ENCODE assay signal across 9 mouse cellular contexts in genomic region chr4:132048011-132048991, GRCm38 (mm10). TPM values are rescaled to one million over a fixed set of nuclear protein-coding genes. Genes with fewer than 3 reads are reported as not detected.
DNase-seq lines count a peak whose midpoint lies in the region; ATAC-seq and TF ChIP-seq lines count a peak whose summit lies in the region.
"Had no signal": no experiment of that assay in that cellular context is flagged by ENCODE, and none has a peak within 500 bp of the region (broad histone marks: within the 10 kb centered on the region; RNA-seq: fewer than 3 reads in every experiment).

No protein-coding gene starts in this region.

- H3K36me3 ChIP-seq in forebrain, embryonic 11.5 days (ENCODE audit: control insufficient read depth, insufficient read depth, low read length): no peaks in the 10 kb centered on the region
- no peaks in the 10 kb centered on the region for H3K36me3 ChIP-seq in hindbrain, embryonic 11.5 days (ENCODE audit: control insufficient read depth, insufficient read depth, low read length)
- H3K36me3 ChIP-seq in midbrain, embryonic 13.5 days: no peaks in the 10 kb centered on the region
- H3K36me3 ChIP-seq in stomach, embryonic 15.5 days: no peaks in the 10 kb centered on the region

- peak overlapping the region; percentile 84 for H3K4me2 ChIP-seq in forebrain, embryonic 11.5 days (ENCODE audit: low read depth, low read length, severe bottlenecking)
- H3K4me2 ChIP-seq in hindbrain, embryonic 11.5 days (replicated peaks; ENCODE audit: low read depth, low read length): peak overlapping the region; percentile 55
- H3K4me2 ChIP-seq in midbrain, embryonic 13.5 days (replicated peaks): peak overlapping the region; percentile 86
- peak overlapping the region; percentile 92 for H3K4me2 ChIP-seq in stomach, embryonic 15.5 days

- H3K27me3 ChIP-seq in forebrain, embryonic 11.5 days (ENCODE audit: control insufficient read depth, insufficient read depth, low read length): no peaks in the 10 kb centered on the region
- no peaks in the 10 kb centered on the region; the same call in 1 of the 2 replicates for H3K27me3 ChIP-seq in hindbrain, embryonic 11.5 days (ENCODE audit: control insufficient read depth, insufficient read depth, low read length)
- H3K27me3 ChIP-seq in midbrain, embryonic 13.5 days: no peaks in the 10 kb centered on the region
- H3K27me3 ChIP-seq in stomach, embryonic 15.5 days (replicated peaks): no peaks in the 10 kb centered on the region

- no peaks in the 10 kb centered on the region for H3K9me3 ChIP-seq in forebrain, embryonic 11.5 days (ENCODE audit: control insufficient read depth, low read length)
- no peaks in the 10 kb centered on the region for H3K9me3 ChIP-seq in hindbrain, embryonic 11.5 days (ENCODE audit: control insufficient read depth, low read length)
- H3K9me3 ChIP-seq in midbrain, embryonic 13.5 days: no peaks in the 10 kb centered on the region
- no peaks in the 10 kb centered on the region for H3K9me3 ChIP-seq in stomach, embryonic 15.5 days

- TF ChIP-seq POLR2A in bone marrow macrophage, adult 2 months (IDR thresholded peaks at IDR 0.05; ENCODE audit: borderline replicate concordance, low read depth, low read length): no peak

- intact Hi-C loops in gastrocnemius, postnatal 14 days (cut with DNase I; ENCODE audit: low total_unique reads): no loop called here
- intact Hi-C loops in left cerebral cortex, postnatal 4 days (cut with DNase I): no loop called here

- DNase-seq in gastrocnemius, adult 18-20 months (ENCODE audit: low spot score): peak; percentile 32
- DNase-seq in gastrocnemius, postnatal 14 days: no peak
- DNase-seq in forebrain, embryonic 11.5 days (ENCODE audit: low spot score): peak; percentile 77
- peak; percentile 77 for DNase-seq in hindbrain, embryonic 11.5 days (ENCODE audit: low spot score)
- DNase-seq in left cerebral cortex, postnatal 4 days: peak; percentile 53

- peaks cover 15% of the 10 kb centered on the region for H3K4me1 ChIP-seq in bone marrow macrophage, adult 2 months (ENCODE audit: control insufficient read depth, insufficient read depth, low read length)
- peaks cover 6% of the 10 kb centered on the region; the same call in 1 of the 2 replicates for H3K4me1 ChIP-seq in forebrain, embryonic 11.5 days (replicated peaks; ENCODE audit: control insufficient read depth, insufficient read depth, low read length)
- peaks cover 2% of the 10 kb centered on the region; the same call in 1 of the 2 replicates for H3K4me1 ChIP-seq in hindbrain, embryonic 11.5 days (replicated peaks; ENCODE audit: control insufficient read depth, insufficient read depth, low read length)
- H3K4me1 ChIP-seq in midbrain, embryonic 13.5 days (replicated peaks): peaks cover 60% of the 10 kb centered on the region
- peaks cover 10% of the 10 kb centered on the region; the same call in 1 of the 2 replicates for H3K4me1 ChIP-seq in stomach, embryonic 15.5 days

- peak; percentile 70 for ATAC-seq in forebrain, embryonic 11.5 days (replicated peaks; ENCODE audit: low FRiP score)
- no peak for ATAC-seq in hindbrain, embryonic 11.5 days (ENCODE audit: low FRiP score)
- ATAC-seq in midbrain, embryonic 13.5 days: peak; percentile 25
- peak; percentile 37; the same call in 1 of the 2 replicates for ATAC-seq in stomach, embryonic 15.5 days (ENCODE audit: insufficient read depth, low FRiP score, low read depth)

- peak overlapping the region; percentile 81 for H3K4me3 ChIP-seq in bone marrow macrophage, adult 2 months (ENCODE audit: insufficient read depth, low read length)
- peak overlapping the region; percentile 97 for H3K4me3 ChIP-seq in forebrain, embryonic 11.5 days (ENCODE audit: low read depth, low read length)
- H3K4me3 ChIP-seq in hindbrain, embryonic 11.5 days (ENCODE audit: low read depth, low read length): peak overlapping the region; percentile 98
- peak overlapping the region; percentile 93 for H3K4me3 ChIP-seq in midbrain, embryonic 13.5 days (replicated peaks)
- peak overlapping the region; percentile 78 for H3K4me3 ChIP-seq in stomach, embryonic 15.5 days (replicated peaks)

- under 1% methylated on average over 89 of the region's 95 CpGs for WGBS in forebrain, embryonic 11.5 days
- WGBS in hindbrain, embryonic 11.5 days: 2% methylated on average over 63 of the region's 95 CpGs
- WGBS in midbrain, embryonic 13.5 days: under 1% methylated on average over 95 of the region's 95 CpGs
- WGBS in stomach, embryonic 15.5 days: under 1% methylated on average over 78 of the region's 95 CpGs

- peak overlapping the region; percentile 99 for H3K9ac ChIP-seq in forebrain, embryonic 11.5 days (ENCODE audit: low read length)
- peak overlapping the region; percentile 99 for H3K9ac ChIP-seq in hindbrain, embryonic 11.5 days (ENCODE audit: low read depth, low read length)
- H3K9ac ChIP-seq in midbrain, embryonic 13.5 days (replicated peaks): peak overlapping the region; percentile 99
- H3K9ac ChIP-seq in stomach, embryonic 15.5 days: peak overlapping the region; percentile 75

- H3K27ac ChIP-seq in bone marrow macrophage, adult 2 months (ENCODE audit: insufficient read depth, low read depth, low read length): no peak overlapping the region
- peak overlapping the region; percentile 95 for H3K27ac ChIP-seq in forebrain, embryonic 11.5 days (ENCODE audit: low read depth, low read length)
- H3K27ac ChIP-seq in hindbrain, embryonic 11.5 days (ENCODE audit: low read depth, low read length): peak overlapping the region; percentile 99
- peak overlapping the region; percentile 99 for H3K27ac ChIP-seq in midbrain, embryonic 13.5 days
- H3K27ac ChIP-seq in stomach, embryonic 15.5 days: peak overlapping the region; percentile 88

- no peak for TF ChIP-seq CTCF in bone marrow macrophage, adult 2 months (IDR thresholded peaks at IDR 0.05; ENCODE audit: low read depth, low read length)

RNA-seq across cellular contexts. Expression of gene Gm10300, which starts 26.2 kb away (rescaled TPM):
- total RNA-seq in gastrocnemius, adult 18-20 months (2021): under 1 TPM in 1 of 2 experiments, not detected in 1; 0.09 TPM
- total RNA-seq in gastrocnemius, postnatal 14 days (2021): under 1 TPM in 1 of 2 experiments, not detected in 1; 0.14 TPM
- polyA plus RNA-seq in bone marrow macrophage, adult 2 months (2012; ENCODE audit: insufficient read depth, insufficient read length, missing spikeins): 0.24 TPM in 1 of 2 replicates, not detected in the other
- polyA plus RNA-seq in forebrain, embryonic 11.5 days (2014; fragmentation: Nextera tagmentation; extraction: Ambion mirVana): not detected in 2 replicates
- polyA plus RNA-seq in hindbrain, embryonic 11.5 days (2014; fragmentation: Nextera tagmentation; extraction: Ambion mirVana): 0.06 and 0.08 TPM in 2 replicates
- total RNA-seq in left cerebral cortex, postnatal 4 days (2021): not detected
- polyA plus RNA-seq in midbrain, embryonic 13.5 days (2015; fragmentation: Nextera tagmentation; extraction: Ambion mirVana): not detected in 2 replicates
- polyA plus RNA-seq in stomach, embryonic 15.5 days (2015; fragmentation: Nextera tagmentation; extraction: Ambion mirVana): 0.13 TPM in 1 of 2 replicates, not detected in the other
- total RNA-seq: layer of hippocampus, postnatal 14 days had no signal

RNA-seq across cellular contexts. Expression of gene Epb41, which starts 26.8 kb away (rescaled TPM):
- 100 to 1,000 TPM; 108 to 134 TPM for total RNA-seq in gastrocnemius, adult 18-20 months (2021)
- total RNA-seq in gastrocnemius, postnatal 14 days (2021): 10 to 100 TPM; 63.2 to 71.7 TPM
- 79.8 and 84.7 TPM in 2 replicates for polyA plus RNA-seq in bone marrow macrophage, adult 2 months (2012; ENCODE audit: insufficient read depth, insufficient read length, missing spikeins)
- polyA plus RNA-seq in forebrain, embryonic 11.5 days (2014; fragmentation: Nextera tagmentation; extraction: Ambion mirVana): 135 and 145 TPM in 2 replicates
- 208 and 223 TPM in 2 replicates for polyA plus RNA-seq in hindbrain, embryonic 11.5 days (2014; fragmentation: Nextera tagmentation; extraction: Ambion mirVana)
- total RNA-seq in left cerebral cortex, postnatal 4 days (2021): 10 to 100 TPM; 70.2 to 77.8 TPM
- 120 and 122 TPM in 2 replicates for polyA plus RNA-seq in midbrain, embryonic 13.5 days (2015; fragmentation: Nextera tagmentation; extraction: Ambion mirVana)
- polyA plus RNA-seq in stomach, embryonic 15.5 days (2015; fragmentation: Nextera tagmentation; extraction: Ambion mirVana): 54.9 and 57.8 TPM in 2 replicates
